ENCODE assay signal across 8 mouse cellular contexts in the genomic region with DNA sequence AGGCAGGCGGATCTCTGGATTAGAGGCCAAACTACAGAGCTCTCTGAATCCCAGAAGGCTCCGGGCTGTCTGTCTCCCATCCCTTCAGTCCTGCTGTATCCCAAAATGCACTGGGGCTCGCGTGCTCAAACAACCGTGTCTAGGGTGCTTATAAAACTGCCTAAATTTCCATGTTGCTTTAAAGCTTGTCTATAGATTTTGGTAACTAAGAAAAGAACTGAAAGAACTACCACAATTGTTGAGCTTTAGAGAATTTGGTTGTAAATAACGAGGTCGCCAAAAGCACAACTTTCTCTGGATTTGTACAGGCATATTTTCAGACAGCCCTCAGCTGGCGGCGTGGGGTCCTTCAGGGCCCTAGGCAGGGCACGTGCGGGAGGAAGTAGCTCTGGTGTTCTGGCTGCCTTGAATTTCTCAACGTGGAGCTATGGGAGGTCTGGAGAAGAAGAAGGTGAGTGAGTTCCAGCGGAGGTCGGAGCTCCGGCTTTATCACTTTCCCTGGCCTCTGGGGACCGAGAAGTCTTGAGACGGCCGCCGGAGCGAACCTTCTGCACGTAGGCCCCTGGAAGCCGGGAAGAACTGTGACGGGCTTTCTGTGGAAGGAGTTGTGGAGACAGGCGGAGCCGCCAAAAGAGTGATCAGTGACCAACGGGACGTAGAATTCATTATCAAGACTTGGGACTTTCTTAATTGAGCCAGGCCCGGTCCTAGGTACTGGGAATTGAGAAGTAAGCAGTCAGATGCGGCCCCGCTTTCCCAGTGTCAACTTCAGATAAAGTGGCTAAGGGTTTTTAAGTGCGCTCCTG. TPM values are rescaled to one million over a fixed set of nuclear protein-coding genes. Genes with fewer than 3 reads are reported as not detected.
A peak's percentile ranks its signal among the peaks of the same experiment; 100 is the strongest.
DNase-seq lines count a peak whose midpoint lies in the region; ATAC-seq lines count a peak whose summit lies in the region.

A gene (plus strand): TSS at position 366 of the 806 bp plus-strand sequence.

- H3K27ac ChIP-seq in hindbrain, embryonic 16.5 days (ENCODE audit: low read depth, low read length), result peak within 1 kb of the TSS; percentile 55
- H3K27ac ChIP-seq in macrophage, result peak within 1 kb of the TSS; percentile 65

- peaks cover 3% of the 10 kb centered on the region for H3K36me3 ChIP-seq in hindbrain, embryonic 16.5 days (ENCODE audit: control insufficient read depth, insufficient read depth, low read length)
- peaks cover 12% of the 10 kb centered on the region for H3K36me3 ChIP-seq in macrophage (ENCODE audit: inconsistent target)

- peak within 1 kb of the TSS; percentile 63 for H3K4me2 ChIP-seq in hindbrain, embryonic 16.5 days (ENCODE audit: low read length)

- H3K9me3 ChIP-seq in hindbrain, embryonic 16.5 days (ENCODE audit: control insufficient read depth, low read length), result no peaks in the 10 kb centered on the region

- no peaks in the 10 kb centered on the region for H3K27me3 ChIP-seq in hindbrain, embryonic 16.5 days (replicated peaks; ENCODE audit: control insufficient read depth, insufficient read depth, low read length)

- DNase-seq in WW6 (ENCODE audit: low read depth, low spot score), result peak; percentile 84
- peak; percentile 79 to 85 for DNase-seq in cerebellum, postnatal 36 days
- DNase-seq in gastrocnemius, adult 18-20 months (ENCODE audit: low spot score), result peak; percentile 79
- DNase-seq in left cerebral cortex, adult 18-20 months (ENCODE audit: low spot score in 2 of 2), result peak; percentile 78 to 81
- DNase-seq in right cerebral cortex, adult 18-20 months, result peak; percentile 84
- peak; percentile 68 for DNase-seq in urinary bladder, postnatal 25 days (ENCODE audit: low spot score)

- peaks cover 38% of the 10 kb centered on the region for H3K79me2 ChIP-seq in macrophage (ENCODE audit: inconsistent target)

- peak; percentile 96 for ATAC-seq in hindbrain, embryonic 16.5 days

- under 1% methylated on average over 31 of the region's 31 CpGs for WGBS in hindbrain, embryonic 16.5 days
- WGBS in macrophage (ENCODE audit: missing documents), result under 1% methylated on average over 31 of the region's 31 CpGs

- peak within 1 kb of the TSS; percentile 83 for H3K9ac ChIP-seq in hindbrain, embryonic 16.5 days (ENCODE audit: low read depth, low read length)

- peak within 1 kb of the TSS; percentile 83 for H3K4me3 ChIP-seq in hindbrain, embryonic 16.5 days (ENCODE audit: low read length)
- peak within 1 kb of the TSS; percentile 93 for H3K4me3 ChIP-seq in macrophage (ENCODE audit: inconsistent target)

- peaks cover 19% of the 10 kb centered on the region for H3K4me1 ChIP-seq in hindbrain, embryonic 16.5 days (ENCODE audit: control insufficient read depth, insufficient read depth, low read depth, low read length)

RNA-seq across cellular contexts. Expression of the gene that starts here (rescaled TPM):
- total RNA-seq in gastrocnemius, adult 18-20 months (2021), result 10 to 100 TPM; 31.0 to 31.8 TPM
- 52.4 and 55.3 TPM in 2 replicates for polyA plus RNA-seq in hindbrain, embryonic 16.5 days (2015; fragmentation: Nextera tagmentation; extraction: Ambion mirVana)
- total RNA-seq in left cerebral cortex, adult 18-20 months (2021), result 10 to 100 TPM; 40.0 to 43.2 TPM
- 10 to 100 TPM in 21 of 26 experiments, 1 to 10 TPM in 5; 3.6 to 36.0 (median 22.4) TPM for total RNA-seq in macrophage (2018; cell fraction: chromatin; rRNA removed)
- total RNA-seq in macrophage (2018; cell fraction: cytosol; rRNA removed), result 10 to 100 TPM; 28.0 to 49.0 (median 42.4) TPM
- total RNA-seq in macrophage (2018; cell fraction: nucleus; rRNA removed), result 10 to 100 TPM in 25 of 26 experiments, 1 to 10 TPM in 1; 9.6 to 40.1 (median 20.9) TPM
- 48.4 to 113 TPM (median 80.4 TPM) in 3 replicates for polyA plus RNA-seq in macrophage (2018)

Comparison
In these comparisons a context has a peak if more than half of its experiments do, and no peak if none do; other contexts are left out.
1. Peak in every context shown above with its lines: DNase-seq, ATAC-seq, H3K4me3 ChIP-seq and H3K27ac ChIP-seq.